Mouse (Mus musculus) hindbrain, postnatal 0 days (tissue): Measurements from ENCODE around the gene Gm20708. TPM values are rescaled to one million over a fixed set of nuclear protein-coding genes. Genes with fewer than 3 reads are reported as not detected.

ENCODE experiments used
- ATAC-seq: fragments of 200-750 bp; cut with Nextera tagmentation; 2 replicates; pipeline ENCODE4 v1.8.0; 2017; ENCODE audit warnings: mild to moderate bottlenecking, moderate TSS enrichment, moderate library complexity
- DNase-seq: peaks from one replicate; pipeline ENCODE4 v3.0.0-alpha.2; 2015; ENCODE audit warnings: low spot score
- H3K27ac ChIP-seq: fragments of 300-500 bp; sonication (generic); 2 replicates; pipeline ENCODE4 v1.5.1; 2014; ENCODE audit warnings: mild to moderate bottlenecking
- H3K27me3 ChIP-seq: fragments of 300-500 bp; sonication (generic); 2 replicates; pipeline ENCODE4 v1.6.1; 2014; ENCODE audit warnings: low read length, mixed read lengths; ENCODE audit not compliant: insufficient read depth
- H3K36me3 ChIP-seq: fragments of 300-500 bp; sonication (generic); 2 replicates; pipeline ENCODE4 v1.6.1; 2014; ENCODE audit warnings: low read length, mixed read lengths; ENCODE audit not compliant: insufficient read depth
- H3K4me1 ChIP-seq: fragments of 300-500 bp; sonication (generic); 2 replicates; pipeline ENCODE4 v1.6.1; 2014; ENCODE audit warnings: antibody characterized with exemption, low read length, mixed read lengths; ENCODE audit not compliant: insufficient read depth
- H3K4me2 ChIP-seq: fragments of 300-500 bp; sonication (generic); 2 replicates; pipeline ENCODE4 v1.6.1; 2014; ENCODE audit warnings: low read depth, mild to moderate bottlenecking, low read length, moderate library complexity, mixed read lengths
- H3K4me3 ChIP-seq: fragments of 300-500 bp; sonication (generic); 2 replicates; pipeline ENCODE4 v1.5.1; 2014; ENCODE audit warnings: low read length
- H3K9ac ChIP-seq: fragments of 300-500 bp; sonication (generic); replicated peaks from 2 replicates; pipeline ENCODE4 v1.6.1; 2014; ENCODE audit warnings: mild to moderate bottlenecking, low read length, moderate library complexity, mixed read lengths
- H3K9me3 ChIP-seq: fragments of 300-500 bp; sonication (generic); 2 replicates; pipeline ENCODE4 v1.6.1; 2016; ENCODE audit warnings: low read length, mixed read lengths
- CTCF ChIP-seq: IDR thresholded peaks from 2 replicates; pipeline ENCODE4 v1.5.1; 2016; ENCODE audit warnings: antibody characterized with exemption, control low read depth, low read depth
- WGBS: fragments of 180-500 bp; shearing (Covaris S2); extraction: QIAGEN DNeasy Blood & Tissue Kit; methylation state at CpG from one replicate; pipeline ENCODE4 v1.1.7; 2014; 5-methylcytosine and 5-hydroxymethylcytosine counted together
- polyA plus RNA-seq: library from polyadenylated mRNA; unstranded; fragments of >200 nt; fragmentation: Nextera tagmentation; extraction: Ambion mirVana; gene quantifications from 2 replicates; pipeline ENCODE4 v1.2.1, GENCODE M21; 2015
- total RNA-seq: library from RNA; depleted of rRNA; stranded (reverse); fragments of >200 nt; gene quantifications from 2 replicates; pipeline ENCODE4 v1.2.3, GENCODE M21; 2014; rRNA removed

Gene Gm20708
- total and polyA plus RNA-seq, 2 experiments from 2014 or later, result 1.4 TPM; not detected in 1

- H3K27ac ChIP-seq, result 0 out of 2 replicates have a peak overlapping the region, but pooled peaks have one; percentile 29
- no peaks in the 10 kb centered on the region for H3K9me3 ChIP-seq
- DNase-seq (no peak), ATAC-seq (no peak)
- peaks cover 27% of the 10 kb centered on the region for H3K4me1 ChIP-seq
- H3K4me2 ChIP-seq, result no peak overlapping the region
- no peak overlapping the region for H3K4me3 ChIP-seq
- H3K27me3 ChIP-seq, result no peaks in the 10 kb centered on the region
- 0 out of 2 replicates have a peak overlapping the region, but pooled peaks have one; percentile 2 for H3K9ac ChIP-seq
- no peaks in the 10 kb centered on the region for H3K36me3 ChIP-seq
- TF ChIP-seq CTCF, result no peak
- WGBS, result 58% methylated on average over 1 of the region's 1 CpGs
Observed at GRCm38 (mm10) chr11:117882208-117882607, 72.7 kb downstream of the Gm20708 start.

GRCm38 (mm10) chr11:117886000-117886399, 76.5 kb downstream of the Gm20708 start:
- Histone ChIP-seq H3K27ac (no peak overlapping the region), H3K9me3 (no peaks in the 10 kb centered on the region), H3K36me3 (no peaks in the 10 kb centered on the region), H3K9ac (no peak overlapping the region), H3K4me2 (no peak overlapping the region), H3K27me3 (peaks cover 4% of the 10 kb centered on the region; the same call in 1 of the 2 replicates), H3K4me1 (peaks cover 38% of the 10 kb centered on the region), H3K4me3 (no peak overlapping the region)
- no peak for DNase-seq
- WGBS, result 59% methylated on average over 5 of the region's 5 CpGs
- no peak for ATAC-seq
- TF ChIP-seq CTCF, result no peak

GRCm38 (mm10) chr11:117888168-117888852, 78.8 kb downstream of the Gm20708 start:
- no peak for ATAC-seq
- no peak for DNase-seq
- no peak for TF ChIP-seq CTCF
- H3K9ac ChIP-seq, result peak overlapping the region; percentile 24; the same call in 1 of the 2 replicates
- H3K4me1 ChIP-seq, result peaks cover 23% of the 10 kb centered on the region
- 32% methylated on average over 20 of the region's 20 CpGs for WGBS
- peaks cover 4% of the 10 kb centered on the region; the same call in 1 of the 2 replicates for H3K27me3 ChIP-seq
- H3K9me3 ChIP-seq, result no peaks in the 10 kb centered on the region
- H3K36me3 ChIP-seq, result no peaks in the 10 kb centered on the region
- no peak overlapping the region for H3K4me3 ChIP-seq
- H3K4me2 ChIP-seq, result peak overlapping the region; percentile 43
- no peak overlapping the region for H3K27ac ChIP-seq

- Histone ChIP-seq H3K9me3 (no peaks in the 10 kb centered on the region), H3K4me3 (peak overlapping the region; percentile 11; the same call in 1 of the 2 replicates), H3K27me3 (peaks cover 4% of the 10 kb centered on the region; the same call in 1 of the 2 replicates), H3K27ac (no peak overlapping the region), H3K9ac (peak overlapping the region; percentile 24; the same call in 1 of the 2 replicates), H3K36me3 (no peaks in the 10 kb centered on the region), H3K4me2 (peak overlapping the region; percentile 43), H3K4me1 (peaks cover 23% of the 10 kb centered on the region)
- TF ChIP-seq CTCF, result no peak
- 6% methylated on average over 33 of the region's 33 CpGs for WGBS
- ATAC-seq (peak; percentile 48; the same call in 1 of the 2 replicates), DNase-seq (peak; percentile 53)
Observed at GRCm38 (mm10) chr11:117888853-117889822, 79.7 kb downstream of the Gm20708 start.

Other genes starting within 250 kb of the Gm20708 start
- 56.4 and 64.9 TPM in 2 replicates for gene Tnrc6c, start 155.4 kb upstream of the Gm20708 start, total RNA-seq
- 18.3 and 19.7 TPM in 2 replicates for gene Tnrc6c, start 155.4 kb upstream of the Gm20708 start, polyA plus RNA-seq
- 0.73 and 0.75 TPM in 2 replicates for gene Tmc8, start 27.6 kb upstream of the Gm20708 start, total RNA-seq
- gene Tmc8, start 27.6 kb upstream of the Gm20708 start, polyA plus RNA-seq, result 0.44 and 0.86 TPM in 2 replicates
- gene Tmc6, start 27.5 kb upstream of the Gm20708 start, total RNA-seq, result 3.3 and 4.7 TPM in 2 replicates
- gene Tmc6, start 27.5 kb upstream of the Gm20708 start, polyA plus RNA-seq, result 3.2 and 4.9 TPM in 2 replicates
- not detected in 2 replicates for gene 6030468B19Rik, start 12.0 kb upstream of the Gm20708 start, total RNA-seq
- not detected in 2 replicates for gene 6030468B19Rik, start 12.0 kb upstream of the Gm20708 start, polyA plus RNA-seq
- gene Syngr2, start within 50 bp of the Gm20708 start, total RNA-seq, result 21.5 and 31.7 TPM in 2 replicates
- gene Syngr2, start within 50 bp of the Gm20708 start, polyA plus RNA-seq, result 17.2 and 18.8 TPM in 2 replicates
- 4.8 and 7.5 TPM in 2 replicates for gene Afmid, start 16.3 kb downstream of the Gm20708 start, total RNA-seq
- gene Afmid, start 16.3 kb downstream of the Gm20708 start, polyA plus RNA-seq, result 7.9 and 9.0 TPM in 2 replicates
- 26.1 and 31.5 TPM in 2 replicates for gene Tk1, start 16.4 kb downstream of the Gm20708 start, total RNA-seq
- gene Tk1, start 16.4 kb downstream of the Gm20708 start, polyA plus RNA-seq, result 21.2 and 25.0 TPM in 2 replicates
- gene Birc5, start 39.6 kb downstream of the Gm20708 start, total RNA-seq, result 5.6 and 14.6 TPM in 2 replicates
- 45.3 and 50.4 TPM in 2 replicates for gene Birc5, start 39.6 kb downstream of the Gm20708 start, polyA plus RNA-seq
- gene Tmem235, start 51.1 kb downstream of the Gm20708 start, total RNA-seq, result 0.31 and 0.58 TPM in 2 replicates
- gene Tmem235, start 51.1 kb downstream of the Gm20708 start, polyA plus RNA-seq, result 0.09 TPM in 1 of 2 replicates, not detected in the other
- 1.9 and 4.7 TPM in 2 replicates for gene Tha1, start 63.8 kb downstream of the Gm20708 start, total RNA-seq
- 2.0 and 3.4 TPM in 2 replicates for gene Tha1, start 63.8 kb downstream of the Gm20708 start, polyA plus RNA-seq
- gene Socs3, start 160.4 kb downstream of the Gm20708 start, total RNA-seq, result 12.3 and 12.4 TPM in 2 replicates
- 6.0 and 7.0 TPM in 2 replicates for gene Socs3, start 160.4 kb downstream of the Gm20708 start, polyA plus RNA-seq
- 72.7 and 85.0 TPM in 2 replicates for gene Pgs1, start 176.6 kb downstream of the Gm20708 start, total RNA-seq
- gene Pgs1, start 176.6 kb downstream of the Gm20708 start, polyA plus RNA-seq, result 57.2 and 58.3 TPM in 2 replicates